Mouse (Mus musculus) cerebellum, adult 2 months (tissue): ENCODE measurements around the gene H1fx.

ENCODE experiments used
- CTCF ChIP-seq: fragments of 200-500 bp; IDR thresholded peaks from 2 replicates; pipeline ENCODE4 v1.5.1; 2011; ENCODE audit warnings: low read depth, mild to moderate bottlenecking, control low read depth, low read length, moderate library complexity, borderline replicate concordance; ENCODE audit not compliant: insufficient read depth
- POLR2A ChIP-seq: fragments of 200-500 bp; IDR thresholded peaks from 2 replicates; pipeline ENCODE4 v1.6.1; 2011; ENCODE audit warnings: low read length, control low read depth, borderline replicate concordance; ENCODE audit not compliant: insufficient read depth

DNA sequence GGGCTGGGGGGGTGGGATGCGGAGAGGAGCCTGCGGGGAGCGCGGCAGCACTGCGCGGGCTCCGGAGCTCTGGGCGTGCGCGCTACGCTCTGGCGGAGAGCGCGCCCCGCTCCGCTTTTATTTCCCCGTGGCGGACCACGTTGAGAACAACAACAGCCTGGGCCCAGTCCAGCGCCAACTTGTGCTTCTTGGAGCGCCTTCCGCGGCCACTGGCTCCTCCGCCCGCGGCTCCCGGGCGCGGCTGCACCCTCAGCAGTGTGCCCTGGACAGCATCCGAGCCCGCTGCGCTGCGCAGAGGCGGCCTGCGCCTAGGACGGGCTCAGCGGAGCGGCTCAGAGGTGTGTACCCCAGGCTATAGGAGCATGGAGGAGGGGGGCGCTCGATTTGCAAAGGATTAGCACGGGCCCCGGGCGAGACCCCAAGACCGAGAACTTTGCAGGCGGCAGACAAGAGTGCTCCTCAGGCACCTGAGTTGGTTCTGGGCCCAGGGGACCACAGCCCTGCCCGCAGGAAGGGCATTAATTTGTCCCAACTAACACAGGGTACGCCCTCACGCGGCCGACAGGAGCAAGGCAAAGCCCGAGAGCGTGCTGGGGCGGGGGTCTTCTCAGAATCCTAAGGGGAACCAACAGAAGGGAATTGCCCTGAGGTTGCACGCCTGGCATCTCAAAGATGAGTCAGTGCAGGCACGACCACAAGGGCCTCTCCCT, at the start of gene H1fx:
- TF ChIP-seq CTCF (peak; percentile 39; the same call in 1 of the 2 replicates), POLR2A (peak; percentile 71; the same call in 1 of the 2 replicates)
